Mouse (Mus musculus): ENCODE measurements around the gene Rdh1.
"Not testable (repeated sequence)": the region's sequence is repeated elsewhere in the genome, so short reads cannot be mapped to it uniquely, and the experiment has no call there.

DNA sequence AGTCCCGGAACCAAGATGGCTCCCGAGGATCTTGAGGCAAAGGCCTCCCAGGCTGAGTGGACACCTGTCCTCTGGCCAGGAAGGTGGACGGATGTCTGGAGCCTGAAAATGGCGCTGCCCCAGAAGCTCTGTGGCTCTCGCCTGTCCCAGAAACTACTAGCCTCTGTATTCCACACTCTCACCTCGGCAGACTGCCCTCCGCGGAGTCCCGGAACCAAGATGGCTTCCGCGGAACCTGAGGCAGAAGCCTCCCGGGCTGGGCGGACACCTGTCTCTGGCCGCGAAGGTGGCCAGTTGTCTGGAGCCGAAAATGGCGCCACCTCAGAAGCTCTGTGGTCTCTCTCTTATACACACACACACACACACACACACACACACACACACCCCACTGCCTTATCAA is 22.8 kb downstream of the Rdh1 start:
- not testable (repeated sequence) for TF ChIP-seq CTCF (IDR thresholded peaks at IDR 0.05; ENCODE audit: low read depth); EP300 (optimal IDR thresholded peaks at IDR 0.05)
